Mouse (Mus musculus) c-Kit-negative CD71-positive TER-119-positive erythroid progenitor cells, embryonic 14.5 days (primary cell): ENCODE measurements around the gene Clec16a.

ENCODE experiments used
- DNase-seq: peaks from one replicate; pipeline ENCODE4 v3.0.0-alpha.2; 2013; ENCODE audit warnings: low read depth, low spot score

The Clec16a gene

GRCm38 (mm10) chr16:10763540-10764264, 218.6 kb downstream of the Clec16a start:
- no peak for DNase-seq

- no peak for DNase-seq
These were observed 219.2 kb downstream of the Clec16a start for GRCm38 (mm10) chr16:10764323-10764722.

DNA sequence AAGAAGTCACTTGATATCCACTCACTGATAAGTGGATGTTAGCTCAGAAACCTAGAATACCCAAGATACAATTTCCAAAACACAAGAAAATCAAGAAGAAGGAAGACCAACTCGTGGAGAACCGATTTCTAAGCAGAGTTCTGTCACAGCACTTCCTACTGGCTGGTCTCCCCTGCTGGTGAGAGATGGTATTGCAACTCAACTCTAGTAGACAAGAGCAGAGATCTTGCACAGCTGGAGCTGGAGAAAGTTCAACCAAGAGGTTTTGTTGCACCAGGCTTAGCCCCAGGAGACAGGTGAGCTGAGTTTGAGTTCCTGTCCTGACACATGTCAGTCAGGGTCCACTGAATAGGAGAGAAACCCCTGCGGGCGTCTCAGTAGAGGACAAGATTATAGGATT, 222.0 kb downstream of the Clec16a start:
- DNase-seq, result peak; percentile 57

DNA sequence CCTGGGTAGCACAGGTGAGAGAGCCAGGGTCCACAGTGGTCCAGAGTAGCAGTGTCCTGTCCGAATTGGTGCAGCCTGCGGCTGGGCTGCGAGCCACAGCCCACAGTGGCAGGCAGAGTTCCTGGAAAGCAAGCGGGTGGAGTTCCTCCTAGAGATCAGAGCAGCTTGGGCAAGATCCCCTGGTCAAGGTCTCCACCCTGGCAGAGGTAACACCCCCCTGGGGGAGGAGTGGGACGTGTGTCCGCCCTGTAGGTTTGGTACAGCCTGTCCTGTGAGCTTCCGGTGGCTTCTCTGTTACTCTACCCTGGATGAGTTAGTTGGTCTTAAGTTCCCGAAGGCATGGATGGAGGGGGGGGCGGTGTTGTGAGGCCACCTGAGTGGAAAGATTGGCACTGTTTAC, 223.7 kb downstream of the Clec16a start:
- no peak for DNase-seq

DNA sequence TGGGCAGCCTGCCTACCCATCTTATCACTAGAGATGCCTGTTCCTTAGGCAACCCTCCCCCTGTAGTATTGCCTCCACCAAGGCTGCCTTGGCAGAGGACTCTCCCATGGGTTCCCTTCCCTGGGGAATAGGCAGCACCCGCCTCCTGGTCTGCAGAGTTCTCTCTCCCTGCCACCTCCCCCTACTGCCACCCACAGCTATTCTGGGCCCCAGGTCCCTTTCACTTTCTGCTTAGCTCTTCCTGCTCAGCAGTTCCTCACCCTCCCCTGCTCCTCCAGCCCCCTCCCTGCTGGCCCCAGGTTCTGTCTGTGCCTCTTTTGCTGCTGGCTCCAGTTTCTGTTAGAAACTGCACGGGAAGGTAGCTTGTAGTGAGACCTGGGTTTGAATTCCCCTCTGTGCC, 224.5 kb downstream of the Clec16a start:
- no peak for DNase-seq

DNA sequence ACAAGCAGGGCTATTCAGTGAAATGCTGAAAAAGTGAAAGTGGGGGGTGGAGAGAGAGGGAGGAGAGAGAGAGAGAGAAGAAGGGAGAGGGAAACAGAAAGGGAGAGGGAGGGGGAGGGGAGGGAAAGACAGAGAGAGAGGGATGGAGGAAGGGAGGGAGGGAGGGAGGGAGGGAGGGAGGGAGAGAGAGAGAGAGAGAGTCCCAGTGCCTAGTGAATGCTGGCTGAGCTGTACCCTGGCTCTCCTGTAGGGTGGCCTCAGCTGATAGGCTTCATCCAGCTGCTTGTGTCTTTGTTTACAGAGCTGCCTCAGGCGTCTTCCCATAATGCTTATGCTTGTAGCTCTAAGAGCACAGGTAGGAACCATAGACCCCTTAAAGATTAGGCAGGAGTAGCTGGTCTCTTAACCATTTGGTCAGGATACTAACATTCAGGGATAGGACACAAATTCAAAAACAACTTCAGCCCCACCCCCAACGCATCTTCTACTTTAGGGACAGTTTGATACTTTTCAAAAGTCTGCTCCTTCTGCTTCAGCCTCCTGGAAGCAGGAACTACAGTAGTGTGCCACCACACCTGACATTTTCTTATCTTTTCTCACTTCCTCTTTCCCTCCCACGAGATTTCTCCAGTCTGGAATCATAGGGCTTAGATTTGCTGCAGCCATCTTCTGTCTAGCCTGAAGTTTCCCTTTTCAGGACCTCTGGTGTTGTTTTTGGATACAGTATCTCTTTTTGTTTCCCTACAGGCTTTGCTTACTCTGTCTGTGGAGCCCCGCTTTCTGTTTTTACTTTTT, 225.6 kb downstream of the Clec16a start:
- no peak for DNase-seq

GRCm38 (mm10) chr16:10771769-10772510, 226.8 kb downstream of the Clec16a start:
- DNase-seq, result no peak

- DNase-seq, result no peak
These were observed 228.4 kb downstream of the Clec16a start for GRCm38 (mm10) chr16:10773543-10773942.

GRCm38 (mm10) chr16:10774726-10775125, 229.6 kb downstream of the Clec16a start:
- no peak for DNase-seq

DNA sequence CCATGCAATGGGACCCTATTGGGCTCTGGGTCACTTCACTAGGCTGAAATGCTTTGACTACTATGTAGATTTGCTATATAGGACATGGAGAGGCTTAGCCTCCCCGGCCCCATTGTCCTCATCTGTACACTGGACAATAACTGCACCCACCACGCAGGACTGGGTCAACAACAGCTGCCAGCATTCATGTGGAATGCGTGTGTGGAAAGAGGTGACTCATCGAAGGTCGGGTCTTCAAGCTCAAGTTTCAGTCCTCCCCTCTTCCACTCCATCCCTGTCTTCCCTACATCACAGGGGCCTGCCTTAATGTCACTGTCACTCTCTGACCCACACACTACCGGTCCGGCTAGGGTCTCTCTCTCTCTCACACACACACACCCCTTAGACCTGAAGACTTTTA, 231.2 kb downstream of the Clec16a start:
- DNase-seq, result no peak

- DNase-seq, result no peak
These were observed 232.5 kb downstream of the Clec16a start for GRCm38 (mm10) chr16:10777579-10778160.

GRCm38 (mm10) chr16:10780631-10781120, 235.5 kb downstream of the Clec16a start:
- no peak for DNase-seq

- DNase-seq, result no peak
These were observed 236.8 kb downstream of the Clec16a start for GRCm38 (mm10) chr16:10781862-10782371.

- no peak for DNase-seq
These were observed 237.4 kb downstream of the Clec16a start for GRCm38 (mm10) chr16:10782377-10783151.

- DNase-seq, result no peak
These were observed 238.0 kb downstream of the Clec16a start for GRCm38 (mm10) chr16:10783152-10783434.

DNA sequence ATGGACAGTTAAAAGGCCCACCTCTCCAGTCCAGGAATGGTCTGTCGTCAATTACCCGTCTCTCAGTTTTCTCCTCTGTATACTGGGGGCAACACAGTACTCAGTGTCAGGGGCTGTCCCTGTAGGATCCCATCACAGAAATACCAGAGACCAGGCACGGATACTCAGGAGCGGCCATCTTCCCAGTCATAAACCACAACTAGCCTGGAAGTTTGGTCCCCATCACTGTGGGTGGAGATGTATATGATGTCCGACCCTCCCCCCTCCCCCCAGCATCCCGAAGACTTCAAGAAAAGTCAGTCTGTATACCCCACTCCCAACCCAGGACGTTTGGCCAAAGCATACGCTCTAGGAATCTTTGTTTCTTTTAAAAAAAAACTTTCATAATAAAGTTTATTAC, 238.3 kb downstream of the Clec16a start:
- DNase-seq, result no peak

DNA sequence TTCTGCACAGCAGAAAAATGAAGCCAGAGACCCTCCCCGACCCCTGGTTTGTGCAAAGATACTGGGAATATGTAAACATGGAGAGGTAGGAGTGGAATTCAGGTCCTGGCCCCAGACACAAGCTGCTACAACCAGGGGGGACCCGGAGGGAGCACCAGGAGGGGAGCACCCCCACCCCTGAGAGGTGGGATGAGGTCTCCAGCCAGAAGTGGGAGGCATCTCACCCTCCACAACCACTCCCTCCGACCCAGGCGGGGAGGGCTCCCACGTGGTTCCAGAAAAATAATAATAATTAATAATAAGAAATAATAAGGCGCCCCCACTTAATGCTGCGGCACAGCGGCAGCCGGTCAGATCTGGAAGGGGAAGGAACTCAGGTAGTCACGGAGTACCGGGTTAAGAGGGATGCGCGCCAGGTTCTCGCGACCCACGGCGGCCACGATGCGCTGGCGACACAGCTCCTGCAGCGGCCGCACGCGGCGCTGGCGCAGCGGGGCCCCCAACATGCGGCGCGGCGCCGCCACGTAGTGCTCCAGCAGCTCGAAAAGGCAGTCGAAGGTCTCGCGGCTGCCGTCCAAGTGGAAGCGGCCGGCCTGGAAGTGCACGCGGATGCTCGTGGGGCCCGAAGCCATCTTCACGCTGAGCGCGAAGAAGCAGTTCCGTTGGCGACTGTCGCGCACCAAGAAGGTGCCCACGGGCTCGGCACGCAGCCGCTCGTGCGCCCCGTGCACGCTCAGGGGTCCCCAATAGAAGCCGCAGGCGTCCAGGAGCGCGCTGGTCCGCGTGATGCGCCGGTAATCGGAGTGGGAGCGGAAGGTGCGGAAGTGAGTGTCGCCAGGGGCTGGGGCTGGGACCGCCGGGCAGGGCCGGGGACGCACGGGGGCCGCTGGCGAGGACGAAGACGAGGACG, 239.0 kb downstream of the Clec16a start:
- DNase-seq, result no peak

- peak; percentile 31 for DNase-seq
These were observed 239.7 kb downstream of the Clec16a start for GRCm38 (mm10) chr16:10784793-10785370.

GRCm38 (mm10) chr16:10785371-10786231, 240.5 kb downstream of the Clec16a start, which contains the start of gene Socs1:
Socs1 (minus strand) TSS chr16:10785536.
- peak; percentile 32 for DNase-seq
